Mouse (Mus musculus): ENCODE data around the gene Olfr1301.

Olfr1301 gene

GRCm38 (mm10) chr2:111750706-111751105, at the start of gene Olfr1301:
Gene Olfr1301, plus strand, starts transcription at chr2:111751006.
- DNase-seq: no peak

DNA sequence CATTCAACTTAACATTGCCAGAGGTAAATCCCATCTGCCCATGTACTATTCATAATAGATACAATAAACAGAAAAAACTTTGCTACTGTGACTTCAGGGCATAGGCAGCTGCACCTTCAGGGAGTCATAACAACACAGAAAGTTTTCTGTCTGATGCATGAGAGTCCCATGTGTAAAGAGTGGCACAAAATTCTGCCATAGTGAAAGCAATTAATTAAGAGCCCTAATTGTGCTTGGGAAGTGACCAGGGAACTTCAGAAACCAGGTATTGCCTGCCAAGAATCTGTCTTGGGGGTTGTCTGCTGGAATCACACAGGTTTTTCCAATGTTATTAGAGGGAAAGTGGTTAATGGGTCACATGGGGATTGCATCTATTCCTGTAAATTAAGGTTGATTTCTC, 24.1 kb upstream of the Olfr1301 start:
- no peak for DNase-seq

GRCm38 (mm10) chr2:111777129-111777528, 26.3 kb downstream of the Olfr1301 start, which contains the start of gene Olfr1302:
Gene Olfr1302, plus strand, starts transcription at chr2:111777429.
- DNase-seq: no peak

Measured in thymus, postnatal 14 days (tissue).